Mouse (Mus musculus) neural tube, embryonic 11.5 days (tissue): ENCODE data around the gene Rest. TPM values are rescaled to one million over a fixed set of nuclear protein-coding genes. Genes with fewer than 3 reads are reported as not detected.
A peak's percentile ranks its signal among the peaks of the same experiment; 100 is the strongest.

ENCODE experiments used
- ATAC-seq: fragments of 200-750 bp; cut with Nextera tagmentation; 2 replicates; pipeline ENCODE4 v1.8.0; 2017; ENCODE audit warnings: moderate number of reproducible peaks, mild to moderate bottlenecking, moderate TSS enrichment, moderate library complexity; ENCODE audit not compliant: insufficient read depth, low FRiP score, low TSS enrichment
- DNase-seq: peaks from one replicate; pipeline ENCODE4 v3.0.0-alpha.2; 2015; ENCODE audit warnings: low spot score
- H3K27ac ChIP-seq: fragments of 300-500 bp; sonication (generic); 2 replicates; pipeline ENCODE4 v1.5.1; 2014; ENCODE audit warnings: low read depth, mild to moderate bottlenecking, low read length
- H3K27me3 ChIP-seq: fragments of 300-500 bp; sonication (generic); 2 replicates; pipeline ENCODE4 v1.6.1; 2014; ENCODE audit warnings: mild to moderate bottlenecking, low read length, mixed read lengths; ENCODE audit not compliant: control insufficient read depth, insufficient read depth
- H3K36me3 ChIP-seq: fragments of 300-500 bp; sonication (generic); 2 replicates; pipeline ENCODE4 v1.6.1; 2014; ENCODE audit warnings: mild to moderate bottlenecking, low read length, moderate library complexity, mixed read lengths; ENCODE audit not compliant: control insufficient read depth, insufficient read depth
- H3K4me1 ChIP-seq: fragments of 300-500 bp; sonication (generic); 2 replicates; pipeline ENCODE4 v1.6.1; 2014; ENCODE audit warnings: low read length, mixed read lengths; ENCODE audit not compliant: control insufficient read depth, insufficient read depth
- H3K4me2 ChIP-seq: fragments of 300-500 bp; sonication (generic); 2 replicates; pipeline ENCODE4 v1.6.1; 2014; ENCODE audit warnings: low read depth, mild to moderate bottlenecking, moderate library complexity
- H3K4me3 ChIP-seq: fragments of 300-500 bp; sonication (generic); 2 replicates; pipeline ENCODE4 v1.5.1; 2014; ENCODE audit warnings: low read depth, low read length
- H3K9ac ChIP-seq: fragments of 300-500 bp; sonication (generic); 2 replicates; pipeline ENCODE4 v1.6.1; 2014; ENCODE audit warnings: mild to moderate bottlenecking, low read length
- H3K9me3 ChIP-seq: fragments of 300-500 bp; sonication (generic); 2 replicates; pipeline ENCODE4 v1.6.1; 2016; ENCODE audit warnings: low read length; ENCODE audit not compliant: control insufficient read depth
- WGBS: fragments of 180-500 bp; shearing (Covaris S2); extraction: QIAGEN DNeasy Blood & Tissue Kit; methylation state at CpG from one replicate; pipeline ENCODE4 v1.1.7; 2014; 5-methylcytosine and 5-hydroxymethylcytosine counted together
- microRNA-seq: library from miRNA; unstranded; fragments of <30 nt; microRNA quantifications from one replicate; pipeline ENCODE4, GENCODE M21; 2016
- polyA plus RNA-seq: library from polyadenylated mRNA; unstranded; fragments of >200 nt; fragmentation: Nextera tagmentation; extraction: Ambion mirVana; gene quantifications from 2 replicates; pipeline ENCODE4 v1.2.1, GENCODE M21; 2014

Rest gene
- polyA plus RNA-seq, 1 experiment from 2014 or later = 25.0 TPM

DNA sequence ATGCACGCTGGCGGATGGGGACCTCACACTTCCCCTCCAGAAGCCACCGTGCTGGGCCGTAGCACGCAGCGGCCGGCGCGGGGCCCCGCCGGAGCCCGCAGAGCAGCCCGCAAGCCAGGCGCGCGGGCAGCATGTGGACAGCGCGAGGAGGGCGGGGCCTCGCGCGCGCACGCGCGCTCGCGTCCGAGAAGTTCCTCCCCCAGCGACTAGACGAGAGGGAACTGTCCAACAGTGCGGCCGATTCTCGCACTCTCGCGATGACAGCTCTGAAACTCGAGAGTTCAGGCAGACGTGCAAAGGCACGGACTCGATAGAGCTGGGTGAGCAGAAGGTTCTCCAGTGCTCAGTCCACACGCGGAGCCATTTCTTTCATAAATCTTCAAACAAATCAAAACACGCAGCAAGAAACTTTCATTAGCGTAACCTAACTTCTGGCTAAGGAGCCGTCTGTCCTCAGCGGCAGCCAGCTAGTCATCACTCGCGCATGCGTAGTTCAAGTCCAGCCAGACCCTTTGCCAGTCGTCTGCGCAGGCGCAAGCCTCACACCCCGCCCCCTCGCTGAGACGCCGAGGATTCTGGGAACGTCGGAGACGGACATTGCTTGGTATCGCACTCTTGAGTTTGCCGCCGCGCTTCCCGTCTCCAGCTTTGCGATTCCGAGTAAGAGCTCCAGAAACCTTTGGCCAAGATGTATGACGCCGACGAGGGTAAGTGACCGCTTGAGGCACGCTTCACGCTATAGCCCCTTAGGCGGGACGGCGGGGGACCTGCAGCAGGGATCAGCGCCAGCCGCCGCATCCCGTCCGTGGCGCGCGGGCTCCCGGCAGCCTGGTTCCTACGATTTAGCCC is 44.9 kb downstream of the Rest start, which contains the start of the genes Noa1 and Polr2b:
TSS of gene Noa1 (minus strand) at position 161 of the 849 bp plus-strand sequence.
TSS of gene Polr2b (plus strand) at position 224 of the 849 bp plus-strand sequence.
- H3K4me2 ChIP-seq = peak within 1 kb of the TSS; percentile 100
- H3K4me1 ChIP-seq = peaks cover 15% of the 10 kb centered on the region
- no peaks in the 10 kb centered on the region for H3K27me3 ChIP-seq
- H3K9me3 ChIP-seq = no peaks in the 10 kb centered on the region
- H3K4me3 ChIP-seq = peak within 1 kb of the TSS; percentile 89
- DNase-seq (peak; percentile 98), ATAC-seq (peak; percentile 96)
- peaks cover 6% of the 10 kb centered on the region; the same call in 1 of the 2 replicates for H3K36me3 ChIP-seq
- WGBS = under 1% methylated on average over 85 of the region's 85 CpGs
- H3K27ac ChIP-seq = peak within 1 kb of the TSS; percentile 85
- peak within 1 kb of the TSS; percentile 79 for H3K9ac ChIP-seq

- no peak overlapping the region for H3K27ac ChIP-seq
- no peak overlapping the region for H3K4me3 ChIP-seq
- peaks cover 5% of the 10 kb centered on the region; the same call in 1 of the 2 replicates for H3K36me3 ChIP-seq
- no peaks in the 10 kb centered on the region for H3K9me3 ChIP-seq
- 96% methylated on average over 4 of the region's 4 CpGs for WGBS
- no peak overlapping the region for H3K9ac ChIP-seq
- DNase-seq (no peak), ATAC-seq (no peak)
- H3K4me2 ChIP-seq = no peak overlapping the region
- H3K4me1 ChIP-seq = peaks cover 4% of the 10 kb centered on the region; the same call in 1 of the 2 replicates
- H3K27me3 ChIP-seq = no peaks in the 10 kb centered on the region
These were observed 48.9 kb downstream of the Rest start for GRCm38 (mm10) chr5:77314206-77314605.

GRCm38 (mm10) chr5:77314986-77315385 is 49.7 kb downstream of the Rest start:
- H3K27ac ChIP-seq = no peak overlapping the region
- no peaks in the 10 kb centered on the region for H3K27me3 ChIP-seq
- WGBS = 95% methylated on average over 6 of the region's 6 CpGs
- DNase-seq (no peak), ATAC-seq (no peak)
- no peak overlapping the region for H3K4me2 ChIP-seq
- no peak overlapping the region for H3K4me3 ChIP-seq
- no peaks in the 10 kb centered on the region for H3K9me3 ChIP-seq
- peaks cover 4% of the 10 kb centered on the region; the same call in 1 of the 2 replicates for H3K4me1 ChIP-seq
- no peak overlapping the region for H3K9ac ChIP-seq
- H3K36me3 ChIP-seq = peaks cover 5% of the 10 kb centered on the region

DNA sequence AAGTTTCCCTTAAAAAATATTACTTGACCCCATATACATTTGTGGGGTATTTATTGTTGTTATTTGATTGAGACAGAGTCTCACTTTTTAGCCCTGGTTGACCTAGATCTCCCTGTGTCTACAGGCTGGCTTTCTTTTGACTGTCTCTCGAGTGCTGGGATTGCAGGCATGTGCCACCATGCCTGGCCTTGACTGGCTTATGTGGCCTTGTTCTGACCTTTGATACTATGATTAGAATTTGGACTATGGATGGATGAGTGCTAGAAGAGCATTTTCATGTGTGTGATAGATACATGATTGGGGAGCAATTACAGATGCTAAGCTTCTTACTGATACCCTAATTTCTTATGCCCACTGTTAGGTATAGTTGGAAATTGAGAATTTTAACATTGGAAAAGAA is 59.6 kb downstream of the Rest start:
- no peak overlapping the region for H3K9ac ChIP-seq
- H3K27me3 ChIP-seq = no peaks in the 10 kb centered on the region
- no peak overlapping the region for H3K4me2 ChIP-seq
- H3K4me3 ChIP-seq = no peak overlapping the region
- WGBS = 88% methylated on average over 1 of the region's 1 CpGs
- H3K9me3 ChIP-seq = no peaks in the 10 kb centered on the region
- DNase-seq (no peak), ATAC-seq (no peak)
- no peaks in the 10 kb centered on the region for H3K4me1 ChIP-seq
- no peak overlapping the region for H3K27ac ChIP-seq
- H3K36me3 ChIP-seq = peaks cover 24% of the 10 kb centered on the region

GRCm38 (mm10) chr5:77330154-77330553 is 64.9 kb downstream of the Rest start:
- Histone ChIP-seq H3K9me3 (no peaks in the 10 kb centered on the region), H3K9ac (no peak overlapping the region), H3K27me3 (no peaks in the 10 kb centered on the region), H3K4me2 (no peak overlapping the region), H3K4me3 (no peak overlapping the region), H3K4me1 (no peaks in the 10 kb centered on the region), H3K36me3 (peaks cover 22% of the 10 kb centered on the region), H3K27ac (no peak overlapping the region)
- no peak for DNase-seq
- ATAC-seq = no peak
- WGBS = 79% methylated on average over 5 of the region's 5 CpGs

Small RNAs within 50 kb of the gene (microRNA-seq; reads per million reads assigned to microRNA genes)
- gene Mir5098 = 0.78 reads per million

Other genes starting within 250 kb of the Rest start
- 0.28 TPM in 1 of 2 replicates, not detected in the other for gene Thegl, start 249.5 kb upstream of the Rest start, polyA plus RNA-seq
- gene Hopx, start 150.4 kb upstream of the Rest start, polyA plus RNA-seq = 1.2 and 1.6 TPM in 2 replicates
- gene Spink2, start 54.0 kb upstream of the Rest start, polyA plus RNA-seq = 2.1 and 2.6 TPM in 2 replicates
- 33.1 and 33.4 TPM in 2 replicates for gene Noa1, start 44.6 kb downstream of the Rest start, polyA plus RNA-seq
- 103 and 115 TPM in 2 replicates for gene Polr2b, start 44.7 kb downstream of the Rest start, polyA plus RNA-seq
- 19.4 and 22.6 TPM in 2 replicates for gene Igfbp7, start 142.6 kb downstream of the Rest start, polyA plus RNA-seq